8 mouse cellular contexts compared by ENCODE assay signal in the genomic region with DNA sequence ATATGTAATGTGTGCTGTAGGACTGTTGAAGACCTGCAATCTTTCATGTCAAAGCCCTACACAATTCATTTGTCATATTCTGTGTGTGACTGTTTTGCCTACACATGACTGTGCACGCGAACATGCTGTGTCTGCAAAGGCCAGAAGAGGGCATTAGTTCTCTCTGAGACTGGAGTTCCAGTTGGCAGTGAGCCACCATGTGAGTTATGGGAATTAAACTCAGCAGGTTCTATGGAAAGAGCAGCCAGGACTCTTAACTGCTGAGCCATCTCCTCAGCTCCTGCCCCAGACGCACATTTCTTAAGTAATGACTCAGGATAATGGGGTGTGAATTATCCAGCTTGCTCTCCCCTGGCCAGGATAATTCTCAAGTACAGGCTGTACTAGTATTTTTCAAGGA.
A peak's percentile ranks its signal among the peaks of the same experiment; 100 is the strongest.
DNase-seq lines count a peak whose midpoint lies in the region; ATAC-seq and TF ChIP-seq lines count a peak whose summit lies in the region.

No protein-coding gene starts in this region.

- WGBS in midbrain, postnatal 0 days: 52% methylated on average over 3 of the region's 3 CpGs
- WGBS in midbrain, embryonic 11.5 days: 57% methylated on average over 3 of the region's 3 CpGs
- 55% methylated on average over 3 of the region's 3 CpGs for WGBS in lung, adult 2 months
- 85% methylated on average over 3 of the region's 3 CpGs for WGBS in thymus, adult 2 months
- 57% methylated on average over 3 of the region's 3 CpGs for WGBS in forebrain, embryonic 15.5 days

- no peak for TF ChIP-seq POLR2A in lung, adult 2 months (IDR thresholded peaks at IDR 0.05; ENCODE audit: borderline replicate concordance, extremely low read depth, low read depth, low read length)
- no peak for TF ChIP-seq POLR2A in thymus, adult 2 months (IDR thresholded peaks at IDR 0.05; ENCODE audit: control insufficient read depth, extremely low read depth, insufficient read depth, low read length, poor library complexity)

- ATAC-seq in midbrain, postnatal 0 days (ENCODE audit: low FRiP score): no peak; the same call in 1 of the 2 replicates
- ATAC-seq in midbrain, embryonic 11.5 days (ENCODE audit: low FRiP score): no peak
- no peak for ATAC-seq in forebrain, embryonic 15.5 days (replicated peaks)

- TF ChIP-seq CTCF in midbrain, postnatal 0 days (IDR thresholded peaks at IDR 0.05): peak; percentile 62
- TF ChIP-seq CTCF in lung, adult 2 months (IDR thresholded peaks at IDR 0.05; ENCODE audit: insufficient read depth, low read length): 0 out of 2 replicates have a peak, but pooled peaks have one; percentile 11
- no peak for TF ChIP-seq CTCF in thymus, adult 2 months (IDR thresholded peaks at IDR 0.05; ENCODE audit: borderline replicate concordance, control insufficient read depth, extremely low read depth, insufficient read depth, low read length, poor library complexity)

- no peaks in the 10 kb centered on the region for H3K4me1 ChIP-seq in midbrain, postnatal 0 days (ENCODE audit: insufficient read depth, low read length)
- H3K4me1 ChIP-seq in midbrain, embryonic 11.5 days (ENCODE audit: control insufficient read depth, insufficient read depth, low read length): no peaks in the 10 kb centered on the region
- no peaks in the 10 kb centered on the region for H3K4me1 ChIP-seq in lung, adult 2 months (ENCODE audit: control insufficient read depth, insufficient read depth, low read length)
- no peaks in the 10 kb centered on the region for H3K4me1 ChIP-seq in thymus, adult 2 months (replicated peaks; ENCODE audit: control insufficient read depth, insufficient read depth, low read length)
- H3K4me1 ChIP-seq in forebrain, embryonic 15.5 days: no peaks in the 10 kb centered on the region

- no peaks in the 10 kb centered on the region for H3K36me3 ChIP-seq in midbrain, postnatal 0 days (ENCODE audit: insufficient read depth, low read length)
- H3K36me3 ChIP-seq in midbrain, embryonic 11.5 days (ENCODE audit: control insufficient read depth, insufficient read depth, low read length): no peaks in the 10 kb centered on the region
- H3K36me3 ChIP-seq in thymus, adult 2 months (ENCODE audit: control insufficient read depth, insufficient read depth, low read length): no peaks in the 10 kb centered on the region
- no peaks in the 10 kb centered on the region for H3K36me3 ChIP-seq in forebrain, embryonic 15.5 days

- H3K4me2 ChIP-seq in midbrain, postnatal 0 days (ENCODE audit: low read depth, low read length, poor library complexity, severe bottlenecking): no peak overlapping the region
- H3K4me2 ChIP-seq in midbrain, embryonic 11.5 days: no peak overlapping the region
- H3K4me2 ChIP-seq in forebrain, embryonic 15.5 days (replicated peaks): no peak overlapping the region

- peak; percentile 82 for DNase-seq in midbrain, postnatal 0 days (ENCODE audit: low spot score)
- DNase-seq in midbrain, embryonic 11.5 days (ENCODE audit: low spot score, missing footprints): no peak
- peak; percentile 3 to 22 for DNase-seq in adrenal gland, adult 18-20 months (ENCODE audit: low spot score in 2 of 2)
- DNase-seq in cerebellum, postnatal 10 days: peak; percentile 93
- DNase-seq in kidney, adult 8-10 months: peak; percentile 53 to 79
- DNase-seq in lung, adult 2 months: no peak
- DNase-seq in thymus, adult 2 months: peak; percentile 34

- no peaks in the 10 kb centered on the region for H3K27me3 ChIP-seq in midbrain, postnatal 0 days (ENCODE audit: insufficient read depth, low read length)
- no peaks in the 10 kb centered on the region for H3K27me3 ChIP-seq in midbrain, embryonic 11.5 days (ENCODE audit: control insufficient read depth, insufficient read depth, low read length)
- no peaks in the 10 kb centered on the region for H3K27me3 ChIP-seq in thymus, adult 2 months (ENCODE audit: control insufficient read depth, insufficient read depth, low read length)
- no peaks in the 10 kb centered on the region for H3K27me3 ChIP-seq in forebrain, embryonic 15.5 days

- H3K9ac ChIP-seq in midbrain, postnatal 0 days (replicated peaks; ENCODE audit: low read length, poor library complexity, severe bottlenecking): no peak overlapping the region
- no peak overlapping the region for H3K9ac ChIP-seq in midbrain, embryonic 11.5 days (ENCODE audit: low read length)
- no peak overlapping the region for H3K9ac ChIP-seq in forebrain, embryonic 15.5 days (replicated peaks)

- H3K9me3 ChIP-seq in midbrain, postnatal 0 days (ENCODE audit: low read length): no peaks in the 10 kb centered on the region
- no peaks in the 10 kb centered on the region for H3K9me3 ChIP-seq in midbrain, embryonic 11.5 days (ENCODE audit: control insufficient read depth, low read length)
- H3K9me3 ChIP-seq in forebrain, embryonic 15.5 days: no peaks in the 10 kb centered on the region

- no peak overlapping the region for H3K4me3 ChIP-seq in midbrain, postnatal 0 days (ENCODE audit: low read depth, low read length)
- no peak overlapping the region for H3K4me3 ChIP-seq in midbrain, embryonic 11.5 days (ENCODE audit: low read depth, low read length)
- H3K4me3 ChIP-seq in lung, adult 2 months (replicated peaks; ENCODE audit: extremely low read depth, low read depth, low read length): no peak overlapping the region
- H3K4me3 ChIP-seq in thymus, adult 2 months (ENCODE audit: control insufficient read depth, insufficient read depth, low read length): no peak overlapping the region
- no peak overlapping the region for H3K4me3 ChIP-seq in forebrain, embryonic 15.5 days

- no peak overlapping the region for H3K27ac ChIP-seq in midbrain, postnatal 0 days (ENCODE audit: low read depth, low read length)
- no peak overlapping the region for H3K27ac ChIP-seq in midbrain, embryonic 11.5 days (ENCODE audit: low read depth, low read length)
- H3K27ac ChIP-seq in thymus, adult 2 months (ENCODE audit: control insufficient read depth, insufficient read depth, low read length): no peak overlapping the region
- no peak overlapping the region for H3K27ac ChIP-seq in forebrain, embryonic 15.5 days (replicated peaks)

Comparison
In these comparisons a context has a peak if more than half of its experiments do, and no peak if none do; other contexts are left out.
1. DNase-seq: peak in midbrain, postnatal 0 days (single experiment), adrenal gland, adult 18-20 months (2 of 2), cerebellum, postnatal 10 days (2 of 2), kidney, adult 8-10 months (2 of 2) and thymus, adult 2 months (single experiment); none in midbrain, embryonic 11.5 days (single experiment) and lung, adult 2 months (single experiment).